Mouse (Mus musculus) embryonic facial prominence, embryonic 14.5 days (tissue): Measurements from ENCODE around the gene Ptprs. TPM values are rescaled to one million over a fixed set of nuclear protein-coding genes. Genes with fewer than 3 reads are reported as not detected.
A peak's percentile ranks its signal among the peaks of the same experiment; 100 is the strongest.

Experiments used
- ATAC-seq: fragments of 200-750 bp; cut with Nextera tagmentation; 2 replicates; pipeline ENCODE4 v1.8.0; 2017; ENCODE audit warnings: low read depth, moderate number of reproducible peaks, moderate TSS enrichment
- DNase-seq: peaks from one replicate; pipeline ENCODE4 v3.0.0-alpha.2; 2015; ENCODE audit warnings: low spot score
- H3K27ac ChIP-seq: fragments of 300-500 bp; sonication (generic); replicated peaks from 2 replicates; pipeline ENCODE4 v1.5.1; 2014; ENCODE audit warnings: low read depth, mild to moderate bottlenecking, low read length, moderate library complexity
- H3K27me3 ChIP-seq: fragments of 300-500 bp; sonication (generic); replicated peaks from 2 replicates; pipeline ENCODE4 v1.6.1; 2014; ENCODE audit warnings: low read length; ENCODE audit not compliant: control insufficient read depth, insufficient read depth
- H3K36me3 ChIP-seq: fragments of 300-500 bp; sonication (generic); 2 replicates; pipeline ENCODE4 v1.6.1; 2014; ENCODE audit warnings: low read length, mixed read lengths; ENCODE audit not compliant: control insufficient read depth, insufficient read depth
- H3K4me1 ChIP-seq: fragments of 300-500 bp; sonication (generic); 2 replicates; pipeline ENCODE4 v1.6.1; 2014; ENCODE audit warnings: antibody characterized with exemption, low read length; ENCODE audit not compliant: control insufficient read depth, insufficient read depth
- H3K4me2 ChIP-seq: fragments of 300-500 bp; sonication (generic); 2 replicates; pipeline ENCODE4 v1.6.1; 2014; ENCODE audit warnings: low read depth, mild to moderate bottlenecking, low read length, moderate library complexity, mixed read lengths
- H3K4me3 ChIP-seq: fragments of 300-500 bp; sonication (generic); 2 replicates; pipeline ENCODE4 v1.5.1; 2014; ENCODE audit warnings: low read depth, mild to moderate bottlenecking, low read length
- H3K9ac ChIP-seq: fragments of 300-500 bp; sonication (generic); 2 replicates; pipeline ENCODE4 v1.6.1; 2014; ENCODE audit warnings: low read depth, mild to moderate bottlenecking, low read length, moderate library complexity, mixed read lengths
- H3K9me3 ChIP-seq: fragments of 300-500 bp; sonication (generic); 2 replicates; pipeline ENCODE4 v1.6.1; 2016; ENCODE audit warnings: low read length; ENCODE audit not compliant: control insufficient read depth
- WGBS: fragments of 180-500 bp; shearing (Covaris S2); extraction: QIAGEN DNeasy Blood & Tissue Kit; methylation state at CpG from one replicate; pipeline ENCODE4 v1.1.7; 2014; 5-methylcytosine and 5-hydroxymethylcytosine counted together
- microRNA-seq: library from miRNA; unstranded; fragments of <30 nt; microRNA quantifications from one replicate; pipeline ENCODE4, GENCODE M21; 2016; ENCODE audit warnings: borderline number of aligned reads
- polyA plus RNA-seq: library from polyadenylated mRNA; unstranded; fragments of >200 nt; fragmentation: Nextera tagmentation; extraction: Ambion mirVana; gene quantifications from 2 replicates; pipeline ENCODE4 v1.2.1, GENCODE M21; 2014

Ptprs gene
- polyA plus RNA-seq, 1 experiment from 2014 or later: 104 TPM

GRCm38 (mm10) chr17:56370090-56370489, 106.2 kb downstream of the Ptprs start:
- H3K4me1 ChIP-seq: no peaks in the 10 kb centered on the region

GRCm38 (mm10) chr17:56368291-56368790, 107.9 kb downstream of the Ptprs start:
- H3K27me3 ChIP-seq: no peaks in the 10 kb centered on the region
- H3K27ac ChIP-seq: no peak overlapping the region
- no peak for DNase-seq
- H3K36me3 ChIP-seq: peaks cover 40% of the 10 kb centered on the region
- 86% methylated on average over 6 of the region's 6 CpGs for WGBS
- ATAC-seq: no peak
- no peak overlapping the region for H3K4me2 ChIP-seq
- no peak overlapping the region for H3K9ac ChIP-seq
- H3K4me1 ChIP-seq: no peaks in the 10 kb centered on the region
- no peaks in the 10 kb centered on the region for H3K9me3 ChIP-seq
- H3K4me3 ChIP-seq: no peak overlapping the region

More at GRCm38 (mm10) chr17:56370090-56370489, 106.2 kb downstream of the Ptprs start:
- Histone ChIP-seq H3K27me3 (no peaks in the 10 kb centered on the region), H3K9ac (no peak overlapping the region), H3K4me2 (no peak overlapping the region), H3K36me3 (peaks cover 39% of the 10 kb centered on the region), H3K9me3 (no peaks in the 10 kb centered on the region), H3K4me3 (no peak overlapping the region), H3K27ac (no peak overlapping the region)
- no peak for DNase-seq
- no peak for ATAC-seq
- 85% methylated on average over 3 of the region's 3 CpGs for WGBS

- ATAC-seq (no peak), DNase-seq (no peak)
- H3K9me3 ChIP-seq: no peaks in the 10 kb centered on the region
- no peaks in the 10 kb centered on the region for H3K27me3 ChIP-seq
- no peak overlapping the region for H3K27ac ChIP-seq
- no peak overlapping the region for H3K4me2 ChIP-seq
- no peak overlapping the region for H3K9ac ChIP-seq
- H3K4me1 ChIP-seq: no peaks in the 10 kb centered on the region
- 79% methylated on average over 7 of the region's 7 CpGs for WGBS
- no peak overlapping the region for H3K4me3 ChIP-seq
- H3K36me3 ChIP-seq: peaks cover 43% of the 10 kb centered on the region
Observed at GRCm38 (mm10) chr17:56365791-56366673, 110.3 kb downstream of the Ptprs start.

Small RNA genes within 50 kb of the gene (microRNA-seq; reads per million reads assigned to microRNA genes)
- gene Mir6977: 2.0 reads per million, percentile 6 among the genes with 10 or more reads in this experiment

Other genes starting within 250 kb of the Ptprs start
- gene Fem1a, start 219.7 kb downstream of the Ptprs start, polyA plus RNA-seq: 19.6 and 20.5 TPM in 2 replicates
- gene Ticam1, start 199.7 kb downstream of the Ptprs start, polyA plus RNA-seq: 6.9 and 8.1 TPM in 2 replicates
- 76.9 and 88.4 TPM in 2 replicates for gene Plin3, start 183.6 kb downstream of the Ptprs start, polyA plus RNA-seq
- gene Arrdc5, start 176.2 kb downstream of the Ptprs start, polyA plus RNA-seq: not detected in 2 replicates
- 74.8 and 90.9 TPM in 2 replicates for gene Uhrf1, start 173.2 kb downstream of the Ptprs start, polyA plus RNA-seq
- gene Kdm4b, start 150.4 kb downstream of the Ptprs start, polyA plus RNA-seq: 29.1 and 32.3 TPM in 2 replicates
- gene Znrf4, start 35.9 kb upstream of the Ptprs start, polyA plus RNA-seq: not detected in 2 replicates
- 3.9 and 4.2 TPM in 2 replicates for gene Gm20219, start 77.9 kb upstream of the Ptprs start, polyA plus RNA-seq
- 50.2 and 54.8 TPM in 2 replicates for gene Safb2, start 108.1 kb upstream of the Ptprs start, polyA plus RNA-seq
- 62.9 and 68.2 TPM in 2 replicates for gene Safb, start 108.3 kb upstream of the Ptprs start, polyA plus RNA-seq
- 271 and 281 TPM in 2 replicates for gene 2410015M20Rik, start 133.3 kb upstream of the Ptprs start, polyA plus RNA-seq
- gene Rpl36, start 136.9 kb upstream of the Ptprs start, polyA plus RNA-seq: 2,068 and 2,222 TPM in 2 replicates
- gene Lonp1, start 150.4 kb upstream of the Ptprs start, polyA plus RNA-seq: 44.0 and 51.8 TPM in 2 replicates
- 0.24 and 0.31 TPM in 2 replicates for gene Catsperd, start 151.7 kb upstream of the Ptprs start, polyA plus RNA-seq
- 78.8 and 87.8 TPM in 2 replicates for gene Ranbp3, start 196.8 kb upstream of the Ptprs start, polyA plus RNA-seq
- gene Ndufa11, start 241.3 kb upstream of the Ptprs start, polyA plus RNA-seq: 424 and 466 TPM in 2 replicates
- 18.6 and 21.4 TPM in 2 replicates for gene Vmac, start 241.5 kb upstream of the Ptprs start, polyA plus RNA-seq